Mouse (Mus musculus): Measurements from ENCODE around the gene Zbtb48. TPM values are rescaled to one million over a fixed set of nuclear protein-coding genes. Genes with fewer than 3 reads are reported as not detected.

The Zbtb48 gene
- total and polyA plus RNA-seq, 3 experiments, result 12.1 to 21.4 TPM; not detected in 1

DNA sequence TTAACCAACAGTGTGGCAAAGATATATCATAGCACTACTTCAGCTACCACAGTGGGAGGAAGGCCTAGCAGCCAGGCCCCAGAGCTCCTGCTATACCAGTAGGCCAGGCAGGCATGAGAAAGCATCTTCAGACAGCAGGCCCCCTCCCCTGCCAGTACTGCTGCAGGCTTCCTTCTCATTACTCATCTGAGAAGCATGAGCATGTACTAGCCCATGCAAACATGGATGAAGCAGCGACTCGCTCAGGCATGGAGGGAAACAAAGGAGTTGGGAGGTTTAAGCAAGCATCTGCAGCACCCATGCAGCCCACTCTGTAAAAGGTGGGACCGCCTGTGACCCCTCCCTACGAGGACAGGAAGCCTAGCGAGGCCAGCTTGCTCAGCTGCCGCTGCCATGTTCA lies 8.4 kb downstream of the Zbtb48 start:
- TF ChIP-seq CTCF (IDR thresholded peaks at IDR 0.05 in 2 of 3, conservative IDR thresholded peaks at IDR 0.05 in 1 of 3; ENCODE audit: control insufficient read depth in 1 of 3, insufficient read depth in 1 of 3, low read depth in 2 of 3, low read length in 3 of 3, poor library complexity in 1 of 3, severe bottlenecking in 1 of 3) (no peak), MYC (IDR thresholded peaks at IDR 0.05; ENCODE audit: low read depth, low read length) (no peak), CHD2 (IDR thresholded peaks at IDR 0.05; ENCODE audit: low read length) (no peak), USF1 (IDR thresholded peaks at IDR 0.05; ENCODE audit: low read depth, low read length) (no peak), TAL1 (IDR thresholded peaks at IDR 0.05; ENCODE audit: low read length) (no peak)
- Histone ChIP-seq H3K4me3 (ENCODE audit: control insufficient read depth in 1 of 2, insufficient read depth in 1 of 2, low read depth in 2 of 2, low read length in 2 of 2) (no peak overlapping the region), H3K9me3 (replicated peaks; ENCODE audit: insufficient read depth, low read length) (no peaks in the 10 kb centered on the region), H3K79me2 (ENCODE audit: control insufficient read depth, insufficient read depth, low read length, poor library complexity) (0 out of 2 replicates have a peak, but pooled peaks cover 1% of the 10 kb centered on the region), H3K4me1 (ENCODE audit: control insufficient read depth in 1 of 2, insufficient read depth in 2 of 2, low read length in 2 of 2) (no peaks in the 10 kb centered on the region), H3K9ac (ENCODE audit: control insufficient read depth, low read depth, low read length, poor library complexity, severe bottlenecking) (no peak overlapping the region), H3K27me3 (ENCODE audit: control insufficient read depth in 1 of 2, insufficient read depth in 2 of 2, low read length in 2 of 2) (no peaks in the 10 kb centered on the region), H3K36me3 (ENCODE audit: control insufficient read depth in 1 of 2, insufficient read depth in 2 of 2, low read length in 2 of 2) (peaks cover 0 to 2% of the 10 kb centered on the region in 2 experiments; a peak in 1 of 4 replicates), H3K27ac (ENCODE audit: control insufficient read depth, low read depth, low read length) (no peak overlapping the region)
- DNase-seq (ENCODE audit: low read depth, low spot score), result no peak

DNA sequence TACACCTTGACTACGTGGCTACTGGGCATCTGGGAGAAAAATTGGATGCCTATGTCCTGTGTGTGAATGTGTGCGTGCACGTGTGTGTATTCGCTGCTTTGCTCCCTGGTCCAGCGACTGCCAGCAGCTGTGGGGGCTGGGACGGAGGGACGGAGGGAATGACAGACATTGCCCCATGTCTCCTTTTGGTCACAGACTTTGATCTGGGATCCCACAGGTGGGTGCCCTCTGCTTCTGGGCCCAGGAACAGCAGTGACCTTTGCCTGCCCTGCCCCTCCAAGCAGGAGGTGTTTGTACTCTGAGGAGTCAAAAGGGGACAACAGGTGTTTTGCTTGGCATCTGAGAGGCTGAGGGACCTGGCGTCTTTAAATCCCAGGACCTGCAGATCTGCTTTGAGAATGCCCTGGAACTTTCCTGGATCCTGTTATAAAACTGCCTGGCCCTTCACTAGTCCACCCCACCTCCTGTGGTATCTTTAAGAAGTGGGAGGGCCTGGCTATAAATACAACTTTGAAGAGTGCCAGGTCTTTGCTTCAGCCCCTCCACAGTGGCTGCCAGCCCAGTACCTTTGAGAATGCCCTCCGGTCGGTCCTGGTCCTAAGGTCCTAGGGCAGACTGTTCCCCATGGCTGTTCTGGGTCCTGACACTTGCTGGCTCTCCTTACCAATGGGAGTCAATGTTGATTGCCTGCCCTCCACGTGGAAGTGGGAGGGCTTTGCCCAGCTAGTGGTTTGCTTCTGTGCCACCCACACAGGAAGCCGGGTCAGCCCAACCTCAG lies 14.2 kb downstream of the Zbtb48 start:
- H3K4me3 ChIP-seq (ENCODE audit: control insufficient read depth in 1 of 2, insufficient read depth in 1 of 2, low read depth in 2 of 2, low read length in 2 of 2), result no peak overlapping the region
- peaks cover 38% of the 10 kb centered on the region for H3K79me2 ChIP-seq (ENCODE audit: control insufficient read depth, insufficient read depth, low read length, poor library complexity)
- H3K36me3 ChIP-seq (ENCODE audit: control insufficient read depth in 1 of 2, insufficient read depth in 2 of 2, low read length in 2 of 2), result peaks cover 2 to 5% of the 10 kb centered on the region in 2 experiments; a peak in 2 of 4 replicates
- H3K27me3 ChIP-seq (ENCODE audit: control insufficient read depth in 1 of 2, insufficient read depth in 2 of 2, low read length in 2 of 2), result no peaks in the 10 kb centered on the region
- DNase-seq (ENCODE audit: low read depth, low spot score), result no peak
- H3K27ac ChIP-seq (ENCODE audit: control insufficient read depth, low read depth, low read length), result no peak overlapping the region
- TF ChIP-seq RAD21 (IDR thresholded peaks at IDR 0.05; ENCODE audit: low read depth, low read length) (no peak), USF2 (IDR thresholded peaks at IDR 0.05; ENCODE audit: borderline replicate concordance in 1 of 2, insufficient read depth in 1 of 2, low read depth in 1 of 2, low read length in 2 of 2) (no peak), TBP (IDR thresholded peaks at IDR 0.05; ENCODE audit: low read depth, low read length) (no peak), MEF2A (IDR thresholded peaks at IDR 0.05; ENCODE audit: extremely low read depth, insufficient replicate concordance, low read depth, low read length, poor library complexity, severe bottlenecking) (no peak), BHLHE40 (IDR thresholded peaks at IDR 0.05; ENCODE audit: borderline replicate concordance, low read depth, low read length) (no peak), USF1 (IDR thresholded peaks at IDR 0.05; ENCODE audit: low read depth, low read length) (no peak), POLR2AphosphoS2 (IDR thresholded peaks at IDR 0.05; ENCODE audit: low read length) (no peak), MYB (IDR thresholded peaks at IDR 0.05; ENCODE audit: low read depth, low read length) (no peak), CHD1 (IDR thresholded peaks at IDR 0.05; ENCODE audit: low read depth, low read length) (no peak), CHD2 (IDR thresholded peaks at IDR 0.05; ENCODE audit: low read length) (no peak), JUND (IDR thresholded peaks at IDR 0.05; ENCODE audit: low read depth, low read length) (no peak), MYC (IDR thresholded peaks at IDR 0.05; ENCODE audit: low read depth, low read length) (no peak), SIN3A (IDR thresholded peaks at IDR 0.05; ENCODE audit: low read length) (no peak), GABPA (IDR thresholded peaks at IDR 0.05; ENCODE audit: low read depth, low read length) (no peak), MXI1 (IDR thresholded peaks at IDR 0.05; ENCODE audit: low read depth, low read length) (no peak), E2F4 (IDR thresholded peaks at IDR 0.05; ENCODE audit: borderline replicate concordance, low read depth, low read length) (no peak), RCOR1 (IDR thresholded peaks at IDR 0.05; ENCODE audit: low read depth, low read length) (no peak), ZMIZ1 (IDR thresholded peaks at IDR 0.05; ENCODE audit: low read depth, low read length) (no peak), ZKSCAN1 (IDR thresholded peaks at IDR 0.05; ENCODE audit: low read depth, low read length) (no peak)
- H3K4me1 ChIP-seq (ENCODE audit: control insufficient read depth in 1 of 2, insufficient read depth in 2 of 2, low read length in 2 of 2), result peaks cover 0 to 11% of the 10 kb centered on the region in 2 experiments; a peak in 3 of 4 replicates
- H3K9me3 ChIP-seq (replicated peaks; ENCODE audit: insufficient read depth, low read length), result no peaks in the 10 kb centered on the region
- H3K9ac ChIP-seq (ENCODE audit: control insufficient read depth, low read depth, low read length, poor library complexity, severe bottlenecking), result no peak overlapping the region
